19 mouse cellular contexts compared by ENCODE assay signal in the genomic region with DNA sequence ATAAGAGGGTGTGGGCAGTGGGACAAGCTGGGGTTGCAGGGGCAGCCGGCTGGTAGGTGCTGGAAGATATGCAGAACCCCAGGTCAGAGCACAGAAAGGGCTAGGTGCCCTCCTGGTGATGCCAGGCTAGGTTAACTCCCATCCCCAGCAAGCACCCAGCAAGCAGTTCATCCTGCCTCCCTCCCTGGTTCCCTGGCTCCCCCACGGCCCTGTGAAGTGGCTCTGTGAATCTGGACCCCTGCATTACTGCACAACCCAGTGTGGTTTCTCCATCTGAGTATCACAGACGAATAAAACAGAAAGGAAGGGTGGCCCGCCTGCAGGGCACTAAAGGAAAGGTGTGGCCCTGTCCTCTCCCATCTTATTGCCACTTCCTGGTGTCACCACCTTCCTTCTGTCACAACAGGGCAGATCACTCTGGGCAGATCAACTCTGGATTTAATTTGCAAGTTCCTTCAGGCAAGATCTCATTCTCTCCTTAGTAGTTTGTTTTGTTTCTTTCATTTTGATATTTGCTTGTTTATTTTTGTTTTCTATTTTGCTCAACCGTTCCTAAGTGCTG. TPM values are rescaled to one million over a fixed set of nuclear protein-coding genes. Genes with fewer than 3 reads are reported as not detected.
A peak's percentile ranks its signal among the peaks of the same experiment; 100 is the strongest.
DNase-seq lines count a peak whose midpoint lies in the region; ATAC-seq and TF ChIP-seq lines count a peak whose summit lies in the region.
"Had no signal": no experiment of that assay in that cellular context is flagged by ENCODE, and none has a peak within 500 bp of the region (broad histone marks: within the 10 kb centered on the region; RNA-seq: fewer than 3 reads in every experiment).

No protein-coding gene starts in this region.

- TF ChIP-seq POLR2A in CH12.LX (IDR thresholded peaks at IDR 0.05; ENCODE audit: low read depth, low read length) = no peak
- TF ChIP-seq POLR2A in thymus, adult 2 months (IDR thresholded peaks at IDR 0.05; ENCODE audit: control insufficient read depth, extremely low read depth, insufficient read depth, low read length, poor library complexity) = no peak

- no peaks in the 10 kb centered on the region for H3K36me3 ChIP-seq in CH12.LX (replicated peaks in 1 of 2; ENCODE audit: control insufficient read depth in 1 of 2, insufficient read depth in 1 of 2, low read length in 1 of 2)
- no peaks in the 10 kb centered on the region for H3K36me3 ChIP-seq in thymus, adult 2 months (ENCODE audit: control insufficient read depth, insufficient read depth, low read length)
- H3K36me3 ChIP-seq in hindbrain, embryonic 12.5 days = no peaks in the 10 kb centered on the region
- H3K36me3 ChIP-seq: forebrain, embryonic 10.5 days; limb, embryonic 15.5 days; lung, embryonic 15.5 days; midbrain, embryonic 12.5 days had no signal

- no peak overlapping the region for H3K9ac ChIP-seq in CH12.LX (ENCODE audit: insufficient read depth, low read depth)
- H3K9ac ChIP-seq in hindbrain, embryonic 12.5 days = no peak overlapping the region
- H3K9ac ChIP-seq: limb, embryonic 15.5 days; lung, embryonic 15.5 days; midbrain, embryonic 12.5 days had no signal

- peak; percentile 48 for ATAC-seq in inflammation-experienced regulatory T-cells, adult 6 months
- no peak for ATAC-seq in hindbrain, embryonic 12.5 days (ENCODE audit: low FRiP score)

- TF ChIP-seq RAD21 in CH12.LX (IDR thresholded peaks at IDR 0.05; ENCODE audit: low read depth, low read length) = no peak

- H3K79me2 ChIP-seq in CH12.LX (replicated peaks; ENCODE audit: control insufficient read depth, extremely low read depth, insufficient read depth, poor library complexity, severe bottlenecking) = no peaks in the 10 kb centered on the region

- H3K9me3 ChIP-seq in CH12.LX (replicated peaks; ENCODE audit: low read length) = no peaks in the 10 kb centered on the region
- H3K9me3 ChIP-seq in hindbrain, embryonic 12.5 days (replicated peaks) = no peaks in the 10 kb centered on the region
- H3K9me3 ChIP-seq: forebrain, embryonic 10.5 days; limb, embryonic 15.5 days; lung, embryonic 15.5 days; midbrain, embryonic 12.5 days had no signal

- H3K4me3 ChIP-seq in CH12.LX (replicated peaks in 1 of 3; ENCODE audit: low read depth in 2 of 3, low read length in 2 of 3, poor library complexity in 1 of 3) = no peak overlapping the region
- no peak overlapping the region for H3K4me3 ChIP-seq in thymus, adult 2 months (ENCODE audit: control insufficient read depth, insufficient read depth, low read length)
- no peak overlapping the region for H3K4me3 ChIP-seq in hindbrain, embryonic 12.5 days
- H3K4me3 ChIP-seq: forebrain, embryonic 10.5 days; limb, embryonic 15.5 days; lung, embryonic 15.5 days; midbrain, embryonic 12.5 days had no signal

- no peak overlapping the region for H3K27ac ChIP-seq in CH12.LX (ENCODE audit: insufficient read depth, low read depth)
- no peak overlapping the region for H3K27ac ChIP-seq in thymus, adult 2 months (ENCODE audit: control insufficient read depth, insufficient read depth, low read length)
- H3K27ac ChIP-seq in hindbrain, embryonic 12.5 days = no peak overlapping the region
- H3K27ac ChIP-seq: forebrain, embryonic 10.5 days; limb, embryonic 15.5 days; midbrain, embryonic 12.5 days; stomach, postnatal 0 days had no signal

- WGBS in thymus, adult 2 months = 54% methylated on average over 5 of the region's 5 CpGs
- WGBS in hindbrain, embryonic 12.5 days = 71% methylated on average over 5 of the region's 5 CpGs

- no peaks in the 10 kb centered on the region for H3K27me3 ChIP-seq in CH12.LX (replicated peaks)
- H3K27me3 ChIP-seq in thymus, adult 2 months (ENCODE audit: control insufficient read depth, insufficient read depth, low read length) = no peaks in the 10 kb centered on the region
- no peaks in the 10 kb centered on the region for H3K27me3 ChIP-seq in hindbrain, embryonic 12.5 days
- H3K27me3 ChIP-seq: limb, embryonic 15.5 days; lung, embryonic 15.5 days; midbrain, embryonic 12.5 days had no signal

- in situ Hi-C loops in CH12.LX (cut with MboI; ENCODE audit: low pct_ligation_motif_present, low pct_unique_long_range_greater_than_20kb, low sequenced_read_pairs) = loop anchor here (10.0 kb wide), 1 partner anchor 143 kb away; no protein-coding TSS in a partner anchor

- peaks cover 5 to 16% of the 10 kb centered on the region in 2 experiments; a peak in 3 of 4 replicates for H3K4me1 ChIP-seq in CH12.LX (ENCODE audit: control insufficient read depth in 1 of 2, insufficient read depth in 2 of 2)
- no peaks in the 10 kb centered on the region for H3K4me1 ChIP-seq in thymus, adult 2 months (replicated peaks; ENCODE audit: control insufficient read depth, insufficient read depth, low read length)
- H3K4me1 ChIP-seq in hindbrain, embryonic 12.5 days = no peaks in the 10 kb centered on the region
- H3K4me1 ChIP-seq: limb, embryonic 15.5 days; midbrain, embryonic 12.5 days had no signal

- no peak for TF ChIP-seq EP300 in CH12.LX (IDR thresholded peaks at IDR 0.05; ENCODE audit: low read length)

- dilution Hi-C loops in CH12.LX (cut with MboI; ENCODE audit: extremely low pct_ligation_motif_present, extremely low pct_unique_long_range_greater_than_20kb, low sequenced_read_pairs) = no loop called here

- no peak overlapping the region for H3K4me2 ChIP-seq in CH12.LX (ENCODE audit: insufficient read depth, low read depth, poor library complexity, severe bottlenecking)
- no peak overlapping the region for H3K4me2 ChIP-seq in hindbrain, embryonic 12.5 days (replicated peaks)
- H3K4me2 ChIP-seq: heart, embryonic 11.5 days; limb, embryonic 15.5 days; lung, embryonic 15.5 days; midbrain, embryonic 12.5 days had no signal

- TF ChIP-seq CTCF in CH12.LX (conservative IDR thresholded peaks at IDR 0.05 in 1 of 2, IDR thresholded peaks at IDR 0.05 in 1 of 2; ENCODE audit: low read depth in 2 of 2, low read length in 2 of 2) = no peak
- no peak for TF ChIP-seq CTCF in thymus, adult 2 months (IDR thresholded peaks at IDR 0.05; ENCODE audit: borderline replicate concordance, control insufficient read depth, extremely low read depth, insufficient read depth, low read length, poor library complexity)

- peak; percentile 45 for DNase-seq in CD4-positive helper T cell, adult 2 months (ENCODE audit: low read depth, low spot score)
- no peak for DNase-seq in CH12.LX (ENCODE audit: extremely low read depth)
- peak; percentile 30 for DNase-seq in lung, postnatal 14 days
- DNase-seq in kidney, postnatal 4 days = no peak
- DNase-seq in thymus, adult 2 months = no peak
- no peak for DNase-seq in frontal cortex, postnatal 10 days (ENCODE audit: low spot score in 2 of 2)
- DNase-seq: adrenal gland, postnatal 10 days; cerebellum, adult 8-10 months; gastrocnemius, postnatal 14 days; right cerebral cortex, postnatal 25 days; thymus, postnatal 36 days had no signal

TF ChIP-seq in CH12.LX, 34 proteins besides CTCF, POLR2A, EP300 and RAD21:
- TF ChIP-seq ELF1 (IDR thresholded peaks at IDR 0.05; ENCODE audit: low read depth, low read length) (peak; percentile 40; the same call in 1 of the 2 replicates), ZNF384 (IDR thresholded peaks at IDR 0.05; ENCODE audit: low read depth, low read length) (no peak), PAX5 (IDR thresholded peaks at IDR 0.05; ENCODE audit: low read length) (no peak)

RNA-seq across cellular contexts. Expression of a gene that starts 40.6 kb away (rescaled TPM):
- total RNA-seq in CH12.LX (2012; rRNA removed) (2.4 and 2.7 TPM in 2 replicates), CH12.LX (2014; rRNA removed) (0.83 and 1.1 TPM in 2 replicates)
- polyA plus RNA-seq in CH12.LX (2012; ENCODE audit: insufficient read length, low read depth) = 2.9 and 3.3 TPM in 2 replicates
- polyA plus RNA-seq in inflammation-experienced regulatory T-cells, adult 6 months (2017; shearing (Covaris generic)) = 1 to 10 TPM; 1.6 to 3.2 (median 2.2) TPM
- 0.84 and 0.88 TPM in 2 replicates for polyA plus RNA-seq in thymus, adult 2 months (2012; rRNA removed)
- polyA plus RNA-seq in hindbrain, embryonic 12.5 days (2016; fragmentation: Nextera tagmentation; extraction: Ambion mirVana) = 2.8 and 3.6 TPM in 2 replicates

Comparison
In these comparisons a context has a peak if more than half of its experiments do, and no peak if none do; other contexts are left out.
1. DNase-seq: peak in CD4-positive helper T cell, adult 2 months (single experiment) and lung, postnatal 14 days (single experiment); none in CH12.LX (single experiment), kidney, postnatal 4 days (0 of 2), thymus, adult 2 months (single experiment) and frontal cortex, postnatal 10 days (0 of 2).